Mouse (Mus musculus) small intestine, adult 2 months (tissue): ENCODE measurements around the gene Gm49333. TPM values are rescaled to one million over a fixed set of nuclear protein-coding genes. Genes with fewer than 3 reads are reported as not detected.
"Not testable (repeated sequence)": the region's sequence is repeated elsewhere in the genome, so short reads cannot be mapped to it uniquely, and the experiment has no call there.

ENCODE experiments used
- H3K27ac ChIP-seq: fragments of 200-500 bp; 2 replicates; pipeline ENCODE4 v1.5.1; 2012; ENCODE audit warnings: low read depth, low read length, control low read depth, inconsistent platforms; ENCODE audit not compliant: insufficient read depth
- H3K27me3 ChIP-seq: fragments of 200-500 bp; 2 replicates; pipeline ENCODE4 v1.6.1; 2012; ENCODE audit warnings: mild to moderate bottlenecking, moderate library complexity, low read length, inconsistent platforms; ENCODE audit not compliant: control insufficient read depth, insufficient read depth
- H3K36me3 ChIP-seq: fragments of 200-500 bp; 2 replicates; pipeline ENCODE4 v1.6.1; 2012; ENCODE audit warnings: mild to moderate bottlenecking, low read length, control low read depth, inconsistent platforms; ENCODE audit not compliant: control insufficient read depth, insufficient read depth
- H3K4me1 ChIP-seq: fragments of 200-500 bp; 2 replicates; pipeline ENCODE4 v1.6.1; 2012; ENCODE audit warnings: low read length, inconsistent platforms, mixed read lengths; ENCODE audit not compliant: control insufficient read depth, insufficient read depth, insufficient read length
- H3K4me3 ChIP-seq: fragments of 200-500 bp; 2 replicates; pipeline ENCODE4 v1.5.1; 2012; ENCODE audit warnings: low read depth, mild to moderate bottlenecking, control low read depth, inconsistent platforms, low read length, moderate library complexity
- CTCF ChIP-seq: fragments of 200-500 bp; IDR thresholded peaks from 2 replicates; pipeline ENCODE4 v1.5.1; 2012; ENCODE audit warnings: low read depth, mild to moderate bottlenecking, control low read depth, inconsistent platforms, low read length, moderate library complexity, mixed read lengths; ENCODE audit not compliant: insufficient replicate concordance, insufficient read length; ENCODE audit errors: extremely low read depth
- POLR2A ChIP-seq: fragments of 200-500 bp; IDR thresholded peaks from 2 replicates; pipeline ENCODE4 v1.6.1; 2012; ENCODE audit warnings: low read depth, mild to moderate bottlenecking, control low read depth, inconsistent platforms, low read length, moderate library complexity
- WGBS: fragments of 180-500 bp; shearing (Covaris S2); methylation state at CpG from one replicate; pipeline ENCODE4 v1.1.7; 2018; 5-methylcytosine and 5-hydroxymethylcytosine counted together
- polyA plus RNA-seq: library from polyadenylated mRNA; depleted of rRNA; stranded (reverse); fragments of >200 nt; gene quantifications from 2 replicates; pipeline ENCODE4 v1.2.3, GENCODE M21; 2012

The Gm49333 gene
- polyA plus RNA-seq, 1 experiment = 0.08 TPM

DNA sequence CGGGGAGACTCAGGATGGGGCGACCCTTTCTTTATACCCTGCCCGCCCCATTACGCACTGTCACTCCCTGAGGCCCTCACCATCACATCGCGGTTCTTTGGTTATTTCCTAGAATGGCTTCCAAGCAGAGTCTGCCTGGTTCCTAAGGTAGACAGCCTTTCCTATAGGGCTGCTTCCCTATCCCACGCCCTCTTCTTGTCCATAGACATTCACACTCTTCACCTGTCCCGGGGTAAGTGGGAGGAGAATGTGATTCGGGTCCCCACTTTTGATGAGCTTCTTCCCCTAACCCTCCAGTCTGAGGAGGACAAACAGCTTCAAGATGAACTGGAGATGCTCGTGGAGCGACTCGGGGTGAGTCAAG lies 40.5 kb downstream of the Gm49333 start:
- H3K4me1 ChIP-seq = no peaks in the 10 kb centered on the region
- TF ChIP-seq CTCF = 0 out of 2 replicates have a peak, but pooled peaks have one; percentile 7
- TF ChIP-seq POLR2A = no peak
- peak overlapping the region; percentile 87 for H3K4me3 ChIP-seq
- peaks cover 23% of the 10 kb centered on the region for H3K36me3 ChIP-seq
- WGBS = 5% methylated on average over 12 of the region's 12 CpGs
- no peaks in the 10 kb centered on the region for H3K27me3 ChIP-seq
- H3K27ac ChIP-seq = peak overlapping the region; percentile 3; the same call in 1 of the 2 replicates

DNA sequence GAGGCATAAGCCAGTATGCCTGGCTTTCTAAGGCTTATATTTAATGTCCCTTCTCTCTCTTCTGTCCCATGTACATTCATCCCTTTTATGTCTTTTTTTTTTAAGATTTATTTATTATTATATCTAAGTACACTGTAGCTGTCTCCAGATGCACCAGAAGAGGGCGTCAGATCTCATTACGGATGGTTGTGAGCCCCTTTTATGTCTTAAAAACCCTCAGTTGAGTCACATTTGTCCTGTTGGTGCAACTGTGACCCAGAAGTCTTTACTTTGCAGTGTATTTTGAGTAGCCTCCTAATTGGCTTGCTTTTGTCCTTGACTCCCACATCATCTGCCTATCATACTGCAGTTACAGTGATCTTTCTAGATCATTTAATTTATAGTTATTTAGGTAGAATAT lies 41.9 kb downstream of the Gm49333 start:
- WGBS = 61% methylated on average over 2 of the region's 2 CpGs

DNA sequence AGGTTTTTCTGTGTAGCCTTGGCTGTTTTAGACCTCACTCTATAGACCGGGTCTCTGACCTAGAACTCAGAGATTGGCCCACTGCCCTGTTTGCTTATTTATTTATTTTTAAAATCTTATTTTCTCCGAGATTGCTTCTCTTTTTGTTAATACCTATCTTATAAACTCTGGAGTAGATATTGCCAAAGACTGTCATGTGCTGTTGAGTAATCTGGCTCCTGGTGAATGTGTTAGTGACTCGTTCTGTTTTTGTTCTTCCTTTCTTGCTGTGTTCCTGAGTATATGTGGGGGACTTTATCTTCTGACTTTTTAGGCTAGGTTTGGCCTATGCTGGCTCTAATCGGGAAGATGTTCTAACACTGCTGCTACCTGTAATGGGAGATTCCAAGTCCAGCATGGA lies 46.3 kb downstream of the Gm49333 start:
- H3K4me3 ChIP-seq = no peak overlapping the region
- no peak overlapping the region for H3K27ac ChIP-seq
- TF ChIP-seq CTCF (no peak), POLR2A (no peak)
- 83% methylated on average over 4 of the region's 4 CpGs for WGBS
- no peaks in the 10 kb centered on the region for H3K4me1 ChIP-seq
- H3K27me3 ChIP-seq = no peaks in the 10 kb centered on the region
- peaks cover 71% of the 10 kb centered on the region for H3K36me3 ChIP-seq

More for the DNA sequence above, 41.9 kb downstream of the Gm49333 start:
- Histone ChIP-seq H3K27ac (no peak overlapping the region), H3K4me1 (no peaks in the 10 kb centered on the region), H3K4me3 (no peak overlapping the region), H3K27me3 (no peaks in the 10 kb centered on the region), H3K36me3 (peaks cover 32% of the 10 kb centered on the region)
- no peak for TF ChIP-seq CTCF
- no peak for TF ChIP-seq POLR2A

DNA sequence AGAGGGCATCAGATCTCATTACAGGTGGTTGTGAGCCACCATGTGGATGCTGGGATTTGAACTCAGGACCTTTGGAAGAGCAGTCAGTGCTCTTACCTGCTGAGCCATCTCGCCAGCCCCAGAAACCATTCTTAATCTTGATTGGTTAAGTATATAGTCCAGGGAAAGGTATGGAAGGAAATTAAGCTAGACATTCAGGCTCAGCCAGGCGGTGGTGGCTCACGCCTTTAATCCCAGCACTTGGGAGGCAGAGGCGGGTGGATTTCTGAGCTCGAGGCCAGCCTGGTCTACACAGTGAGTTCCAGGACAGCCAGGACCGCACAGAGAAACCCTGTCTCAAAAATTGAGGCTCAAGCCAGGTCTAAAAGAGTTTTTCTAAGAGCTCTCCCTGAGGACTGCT lies 56.6 kb downstream of the Gm49333 start, which contains the start of gene Eif4g1:
TSS of gene Eif4g1 (plus strand) at position 301 of the 400 bp plus-strand sequence.
- H3K4me1 ChIP-seq, H3K4me3 ChIP-seq, H3K27ac ChIP-seq, H3K36me3 ChIP-seq, H3K27me3 ChIP-seq: not testable (repeated sequence)
- WGBS = 100% methylated on average over 5 of the region's 6 CpGs

DNA sequence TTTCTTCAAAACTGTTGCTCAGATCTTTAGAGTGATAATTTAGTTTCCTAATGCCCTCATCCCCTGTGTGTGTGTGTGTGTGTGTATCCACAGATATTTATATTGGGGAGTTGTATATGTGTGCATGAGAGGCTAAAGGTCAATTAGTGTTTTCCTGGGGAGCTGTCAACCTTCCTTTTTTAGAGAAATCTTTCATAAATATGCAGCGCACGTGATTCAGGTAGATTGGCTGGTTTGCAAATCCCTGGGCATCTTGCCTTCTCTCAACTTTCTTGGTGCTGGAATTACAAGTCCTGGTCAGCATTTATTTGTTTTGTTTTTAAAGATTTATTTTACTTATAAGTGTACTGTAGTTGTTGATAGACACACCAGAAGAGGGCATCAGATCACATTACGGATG lies 58.9 kb downstream of the Gm49333 start:
- no peak overlapping the region for H3K27ac ChIP-seq
- 87% methylated on average over 3 of the region's 3 CpGs for WGBS
- H3K27me3 ChIP-seq = no peaks in the 10 kb centered on the region
- peaks cover 6% of the 10 kb centered on the region for H3K36me3 ChIP-seq
- no peak overlapping the region for H3K4me3 ChIP-seq
- peaks cover 12% of the 10 kb centered on the region for H3K4me1 ChIP-seq
- no peak for TF ChIP-seq POLR2A
- no peak for TF ChIP-seq CTCF

DNA sequence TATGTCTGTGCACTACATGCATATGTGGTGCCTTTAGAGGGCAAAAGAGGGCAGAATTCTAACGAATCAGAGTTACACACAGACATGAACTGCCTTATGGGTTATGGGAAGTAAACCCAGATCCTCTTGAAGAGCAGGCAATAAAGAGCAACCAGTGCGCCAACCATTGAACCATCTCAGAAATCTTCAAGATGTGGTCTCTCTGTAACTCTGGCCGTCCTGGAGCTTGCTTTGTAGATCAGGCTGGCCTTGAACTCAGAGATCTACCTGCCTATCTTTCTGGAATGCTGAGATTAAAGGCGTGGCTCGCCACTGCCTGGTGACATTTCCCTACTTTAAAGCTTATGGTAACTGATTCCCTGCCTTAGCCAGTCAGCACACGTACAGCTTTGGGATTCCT lies 60.5 kb downstream of the Gm49333 start:
- H3K4me1 ChIP-seq = peaks cover 13% of the 10 kb centered on the region
- no peak for TF ChIP-seq POLR2A
- no peak for TF ChIP-seq CTCF
- WGBS = 11% methylated on average over 6 of the region's 6 CpGs
- peaks cover 16% of the 10 kb centered on the region for H3K36me3 ChIP-seq
- no peak overlapping the region for H3K4me3 ChIP-seq
- H3K27ac ChIP-seq = peak overlapping the region; percentile 11; the same call in 1 of the 2 replicates
- no peaks in the 10 kb centered on the region for H3K27me3 ChIP-seq

DNA sequence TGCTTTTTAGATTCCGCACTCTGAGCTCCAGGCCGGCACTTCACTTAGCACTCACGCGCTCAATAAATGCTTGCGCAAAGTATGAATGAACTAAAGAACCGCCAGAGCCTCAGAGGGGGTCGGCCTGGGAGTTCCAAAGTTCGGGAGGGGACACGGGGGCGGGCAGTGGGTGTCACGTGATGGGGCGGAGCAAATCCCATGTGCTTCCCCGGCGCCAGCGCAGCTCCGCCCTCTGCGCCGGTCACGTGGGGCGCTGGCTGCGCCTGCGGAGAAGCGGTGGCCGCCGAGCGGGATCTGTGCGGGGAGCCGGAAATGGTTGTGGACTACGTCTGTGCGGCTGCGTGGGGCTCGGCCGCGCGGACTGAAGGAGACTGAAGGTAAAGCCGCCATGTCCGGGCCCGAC lies 61.1 kb downstream of the Gm49333 start:
- Histone ChIP-seq H3K36me3 (peaks cover 16% of the 10 kb centered on the region), H3K4me3 (peak overlapping the region; percentile 98), H3K27ac (peak overlapping the region; percentile 35; the same call in 1 of the 2 replicates), H3K27me3 (no peaks in the 10 kb centered on the region), H3K4me1 (peaks cover 13% of the 10 kb centered on the region)
- TF ChIP-seq CTCF (no peak), POLR2A (peak; percentile 86)
- under 1% methylated on average over 38 of the region's 38 CpGs for WGBS
